ENCODE assay signal across 8 mouse cellular contexts in genomic region chr11:82764438-82764924, GRCm38 (mm10). TPM values are rescaled to one million over a fixed set of nuclear protein-coding genes. Genes with fewer than 3 reads are reported as not detected.
DNase-seq lines count a peak whose midpoint lies in the region; ATAC-seq lines count a peak whose summit lies in the region.

No protein-coding gene starts in this region.

- WGBS in neural tube, embryonic 11.5 days, result under 1% methylated on average over 28 of the region's 28 CpGs
- under 1% methylated on average over 28 of the region's 28 CpGs for WGBS in forebrain, embryonic 10.5 days
- under 1% methylated on average over 28 of the region's 28 CpGs for WGBS in liver, embryonic 11.5 days
- WGBS in stomach, embryonic 16.5 days, result under 1% methylated on average over 28 of the region's 28 CpGs

- H3K9me3 ChIP-seq in neural tube, embryonic 11.5 days (ENCODE audit: control insufficient read depth, low read length), result no peaks in the 10 kb centered on the region
- no peaks in the 10 kb centered on the region; the same call in 1 of the 2 replicates for H3K9me3 ChIP-seq in forebrain, embryonic 10.5 days
- H3K9me3 ChIP-seq in liver, embryonic 11.5 days (ENCODE audit: control insufficient read depth, low read length), result no peaks in the 10 kb centered on the region
- H3K9me3 ChIP-seq in stomach, embryonic 16.5 days (replicated peaks; ENCODE audit: control insufficient read depth, low read length), result peaks cover 4% of the 10 kb centered on the region; the same call in 1 of the 2 replicates

- peak overlapping the region; percentile 96 for H3K4me3 ChIP-seq in neural tube, embryonic 11.5 days (ENCODE audit: low read depth, low read length)
- peak overlapping the region; percentile 82 for H3K4me3 ChIP-seq in forebrain, embryonic 10.5 days
- H3K4me3 ChIP-seq in liver, embryonic 11.5 days (ENCODE audit: low read depth, low read length), result peak overlapping the region; percentile 83
- peak overlapping the region; percentile 83 for H3K4me3 ChIP-seq in stomach, embryonic 16.5 days (replicated peaks; ENCODE audit: low read length)

- peak; percentile 53 for ATAC-seq in neural tube, embryonic 11.5 days (ENCODE audit: insufficient read depth, low FRiP score, low TSS enrichment)
- ATAC-seq in liver, embryonic 11.5 days (replicated peaks; ENCODE audit: low FRiP score), result peak; percentile 63
- peak; percentile 63 for ATAC-seq in stomach, embryonic 16.5 days (ENCODE audit: insufficient read depth, low FRiP score)

- H3K27ac ChIP-seq in neural tube, embryonic 11.5 days (ENCODE audit: low read depth, low read length), result peak overlapping the region; percentile 82
- peak overlapping the region; percentile 89 for H3K27ac ChIP-seq in forebrain, embryonic 10.5 days
- H3K27ac ChIP-seq in liver, embryonic 11.5 days (ENCODE audit: low read depth, low read length), result peak overlapping the region; percentile 93; the same call in 1 of the 2 replicates
- peak overlapping the region; percentile 84 for H3K27ac ChIP-seq in stomach, embryonic 16.5 days (ENCODE audit: low read length)

- H3K4me2 ChIP-seq in neural tube, embryonic 11.5 days (ENCODE audit: low read depth), result peak overlapping the region; percentile 88
- H3K4me2 ChIP-seq in liver, embryonic 11.5 days, result peak overlapping the region; percentile 91
- peak overlapping the region; percentile 99 for H3K4me2 ChIP-seq in stomach, embryonic 16.5 days (ENCODE audit: low read depth, low read length)

- H3K27me3 ChIP-seq in neural tube, embryonic 11.5 days (ENCODE audit: control insufficient read depth, insufficient read depth, low read length), result no peaks in the 10 kb centered on the region
- H3K27me3 ChIP-seq in forebrain, embryonic 10.5 days (ENCODE audit: poor library complexity, severe bottlenecking), result no peaks in the 10 kb centered on the region
- H3K27me3 ChIP-seq in liver, embryonic 11.5 days (replicated peaks; ENCODE audit: control insufficient read depth, insufficient read depth, low read length), result no peaks in the 10 kb centered on the region
- H3K27me3 ChIP-seq in stomach, embryonic 16.5 days (ENCODE audit: control insufficient read depth, insufficient read depth, low read length), result no peaks in the 10 kb centered on the region

- no peak for DNase-seq in neural tube, embryonic 11.5 days (ENCODE audit: low spot score)
- no peak for DNase-seq in neural tube, embryonic 10.5 days (ENCODE audit: extremely low spot score, low spot score)
- DNase-seq in forebrain, embryonic 10.5 days (ENCODE audit: extremely low spot score, low spot score), result no peak
- no peak for DNase-seq in liver, embryonic 11.5 days (ENCODE audit: low spot score)
- no peak for DNase-seq in adrenal gland, adult 18-20 months (ENCODE audit: low spot score in 2 of 2)
- DNase-seq in left cerebral cortex, adult 8-10 months (ENCODE audit: low spot score in 2 of 2), result no peak
- DNase-seq in cerebellum, postnatal 36 days, result no peak

- peaks cover 7% of the 10 kb centered on the region for H3K4me1 ChIP-seq in neural tube, embryonic 11.5 days (ENCODE audit: control insufficient read depth, insufficient read depth, low read length)
- peaks cover 26% of the 10 kb centered on the region for H3K4me1 ChIP-seq in forebrain, embryonic 10.5 days
- H3K4me1 ChIP-seq in liver, embryonic 11.5 days (replicated peaks; ENCODE audit: control insufficient read depth, insufficient read depth, low read length), result peaks cover 15% of the 10 kb centered on the region
- peaks cover 14% of the 10 kb centered on the region for H3K4me1 ChIP-seq in stomach, embryonic 16.5 days (ENCODE audit: control insufficient read depth, insufficient read depth, low read length)

- no peaks in the 10 kb centered on the region for H3K36me3 ChIP-seq in neural tube, embryonic 11.5 days (ENCODE audit: control insufficient read depth, insufficient read depth, low read length)
- peaks cover 32% of the 10 kb centered on the region for H3K36me3 ChIP-seq in forebrain, embryonic 10.5 days (replicated peaks)
- no peaks in the 10 kb centered on the region for H3K36me3 ChIP-seq in liver, embryonic 11.5 days (ENCODE audit: control insufficient read depth, insufficient read depth, low read length)
- peaks cover 3% of the 10 kb centered on the region; the same call in 1 of the 2 replicates for H3K36me3 ChIP-seq in stomach, embryonic 16.5 days (ENCODE audit: control insufficient read depth, insufficient read depth, low read length)

- H3K9ac ChIP-seq in neural tube, embryonic 11.5 days (ENCODE audit: low read length), result peak overlapping the region; percentile 80
- peak overlapping the region; percentile 89 for H3K9ac ChIP-seq in liver, embryonic 11.5 days (ENCODE audit: low read depth, low read length)
- H3K9ac ChIP-seq in stomach, embryonic 16.5 days (ENCODE audit: low read length), result peak overlapping the region; percentile 86

RNA-seq across cellular contexts. Expression of gene Zfp830, which starts 0.3 kb away (rescaled TPM):
- 34.7 and 38.2 TPM in 2 replicates for polyA plus RNA-seq in neural tube, embryonic 11.5 days (2014; fragmentation: Nextera tagmentation; extraction: Ambion mirVana)
- polyA plus RNA-seq in forebrain, embryonic 10.5 days (2016; fragmentation: Nextera tagmentation; extraction: Ambion mirVana), result 36.9 and 38.7 TPM in 2 replicates
- polyA plus RNA-seq in liver, embryonic 11.5 days (2014; fragmentation: Nextera tagmentation; extraction: Ambion mirVana), result 34.8 and 41.8 TPM in 2 replicates
- 35.4 and 36.1 TPM in 2 replicates for polyA plus RNA-seq in stomach, embryonic 16.5 days (2015; fragmentation: Nextera tagmentation; extraction: Ambion mirVana)
- total RNA-seq in adrenal gland, adult 18-20 months (2021), result 10 to 100 TPM; 18.8 to 21.1 TPM
- total RNA-seq in left cerebral cortex, adult 8-10 months (2022), result 10 to 100 TPM; 14.5 to 15.7 (median 14.8) TPM

RNA-seq across cellular contexts. Expression of gene Cct6b, which starts 0.4 kb away (rescaled TPM):
- 0.29 and 0.39 TPM in 2 replicates for polyA plus RNA-seq in neural tube, embryonic 11.5 days (2014; fragmentation: Nextera tagmentation; extraction: Ambion mirVana)
- polyA plus RNA-seq in forebrain, embryonic 10.5 days (2016; fragmentation: Nextera tagmentation; extraction: Ambion mirVana), result 0.31 and 0.33 TPM in 2 replicates
- polyA plus RNA-seq in liver, embryonic 11.5 days (2014; fragmentation: Nextera tagmentation; extraction: Ambion mirVana), result 0.30 and 0.32 TPM in 2 replicates
- polyA plus RNA-seq in stomach, embryonic 16.5 days (2015; fragmentation: Nextera tagmentation; extraction: Ambion mirVana), result 0.16 and 0.23 TPM in 2 replicates
- total RNA-seq in adrenal gland, adult 18-20 months (2021), result under 1 TPM; 0.54 to 0.70 TPM
- under 1 TPM; 0.37 to 0.74 (median 0.52) TPM for total RNA-seq in left cerebral cortex, adult 8-10 months (2022)

RNA-seq across cellular contexts. Expression of gene Lig3, which starts 16.4 kb away (rescaled TPM):
- polyA plus RNA-seq in neural tube, embryonic 11.5 days (2014; fragmentation: Nextera tagmentation; extraction: Ambion mirVana), result 50.4 and 52.9 TPM in 2 replicates
- 50.3 and 51.4 TPM in 2 replicates for polyA plus RNA-seq in forebrain, embryonic 10.5 days (2016; fragmentation: Nextera tagmentation; extraction: Ambion mirVana)
- 29.6 and 31.7 TPM in 2 replicates for polyA plus RNA-seq in liver, embryonic 11.5 days (2014; fragmentation: Nextera tagmentation; extraction: Ambion mirVana)
- 27.3 and 30.7 TPM in 2 replicates for polyA plus RNA-seq in stomach, embryonic 16.5 days (2015; fragmentation: Nextera tagmentation; extraction: Ambion mirVana)
- total RNA-seq in adrenal gland, adult 18-20 months (2021), result 10 to 100 TPM; 18.2 to 21.5 TPM
- total RNA-seq in left cerebral cortex, adult 8-10 months (2022), result 10 to 100 TPM; 18.0 to 21.9 (median 20.9) TPM
